Mouse (Mus musculus) midbrain, embryonic 13.5 days (tissue): Measurements from ENCODE around the gene Dmrt2. TPM values are rescaled to one million over a fixed set of nuclear protein-coding genes. Genes with fewer than 3 reads are reported as not detected.

Experiments
- ATAC-seq: fragments of 200-750 bp; cut with Nextera tagmentation; 2 replicates; pipeline ENCODE4 v1.8.0; 2017; ENCODE audit warnings: mild to moderate bottlenecking, moderate TSS enrichment, moderate library complexity
- H3K27ac ChIP-seq: fragments of 300-500 bp; sonication (generic); 2 replicates; pipeline ENCODE4 v1.5.1; 2015; ENCODE audit warnings: inconsistent platforms, mild to moderate bottlenecking, moderate library complexity
- H3K27me3 ChIP-seq: fragments of 300-500 bp; sonication (generic); 2 replicates; pipeline ENCODE4 v1.6.1; 2015; ENCODE audit warnings: mild to moderate bottlenecking, inconsistent platforms
- H3K36me3 ChIP-seq: fragments of 300-500 bp; sonication (generic); 2 replicates; pipeline ENCODE4 v1.6.1; 2015; ENCODE audit warnings: mild to moderate bottlenecking, inconsistent platforms
- H3K4me1 ChIP-seq: fragments of 300-500 bp; sonication (generic); replicated peaks from 2 replicates; pipeline ENCODE4 v1.6.1; 2015; ENCODE audit warnings: inconsistent platforms
- H3K4me2 ChIP-seq: fragments of 300-500 bp; sonication (generic); replicated peaks from 2 replicates; pipeline ENCODE4 v1.6.1; 2015; ENCODE audit warnings: moderate library complexity, mild to moderate bottlenecking, inconsistent platforms
- H3K4me3 ChIP-seq: fragments of 300-500 bp; sonication (generic); replicated peaks from 2 replicates; pipeline ENCODE4 v1.5.1; 2015; ENCODE audit warnings: mild to moderate bottlenecking, inconsistent platforms
- H3K9ac ChIP-seq: fragments of 300-500 bp; sonication (generic); replicated peaks from 2 replicates; pipeline ENCODE4 v1.6.1; 2015; ENCODE audit warnings: mild to moderate bottlenecking, inconsistent platforms
- H3K9me3 ChIP-seq: fragments of 300-500 bp; sonication (generic); 2 replicates; pipeline ENCODE4 v1.6.1; 2016; ENCODE audit warnings: mild to moderate bottlenecking, inconsistent platforms
- WGBS: fragments of 180-500 bp; shearing (Covaris S2); methylation state at CpG from one replicate; pipeline ENCODE4 v1.1.7; 2015; 5-methylcytosine and 5-hydroxymethylcytosine counted together
- polyA plus RNA-seq: library from polyadenylated mRNA; unstranded; fragments of >200 nt; fragmentation: Nextera tagmentation; extraction: Ambion mirVana; gene quantifications from 2 replicates; pipeline ENCODE4 v1.2.1, GENCODE M21; 2015

Gene Dmrt2
- polyA plus RNA-seq, 1 experiment from 2014 or later, result 0.19 TPM

DNA sequence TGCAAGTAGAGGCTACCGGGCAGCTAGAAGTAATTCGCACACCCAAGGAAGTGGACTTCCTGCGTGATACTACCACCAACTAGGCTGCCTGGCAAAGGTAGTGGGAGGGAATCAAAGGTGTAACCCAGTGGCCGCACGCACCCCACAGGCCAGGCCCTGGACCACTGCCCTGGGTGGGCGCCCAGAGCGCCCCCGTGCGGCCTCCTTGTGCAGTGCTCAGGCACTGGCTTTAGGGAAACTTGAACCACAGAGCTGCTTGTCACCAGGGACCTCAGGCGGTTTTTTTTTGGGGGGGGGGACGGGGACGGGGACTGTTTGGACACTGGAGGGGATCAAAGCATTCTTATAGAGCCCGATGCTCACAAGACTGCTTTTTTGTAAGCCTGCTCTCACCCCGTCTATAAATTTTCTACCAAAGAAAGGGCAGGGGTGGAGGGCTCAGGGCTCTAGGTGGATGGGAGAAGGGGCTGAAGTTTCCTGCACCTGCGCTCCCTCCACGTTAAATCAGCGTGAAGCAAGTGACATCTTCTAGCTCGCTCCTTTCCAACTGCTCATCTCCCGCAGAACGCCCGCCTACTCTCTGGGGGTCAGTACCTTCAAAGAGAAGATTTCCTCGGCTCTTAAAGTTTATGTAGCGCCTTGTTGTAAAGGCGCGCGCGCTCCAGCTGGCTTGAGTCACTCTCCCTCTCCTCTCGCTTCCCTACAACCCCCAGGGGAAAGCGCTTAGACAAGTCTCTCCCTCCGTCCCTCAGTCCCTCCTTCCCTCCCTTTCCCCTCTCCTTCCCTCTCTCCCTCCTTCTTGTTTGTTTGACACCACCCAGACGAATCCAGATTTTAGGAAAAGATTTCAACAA, 6.5 kb upstream of the Dmrt2 start:
- no peak overlapping the region for H3K4me3 ChIP-seq
- H3K27ac ChIP-seq, result no peak overlapping the region
- H3K9me3 ChIP-seq, result no peaks in the 10 kb centered on the region
- H3K4me1 ChIP-seq, result 0 out of 2 replicates have a peak, but pooled peaks cover 6% of the 10 kb centered on the region
- H3K36me3 ChIP-seq, result no peaks in the 10 kb centered on the region
- 2% methylated on average over 31 of the region's 31 CpGs for WGBS
- ATAC-seq, result no peak; the same call in 1 of the 2 replicates
- no peak overlapping the region for H3K9ac ChIP-seq
- peak overlapping the region; percentile 16 for H3K4me2 ChIP-seq
- H3K27me3 ChIP-seq, result peaks cover 73% of the 10 kb centered on the region

DNA sequence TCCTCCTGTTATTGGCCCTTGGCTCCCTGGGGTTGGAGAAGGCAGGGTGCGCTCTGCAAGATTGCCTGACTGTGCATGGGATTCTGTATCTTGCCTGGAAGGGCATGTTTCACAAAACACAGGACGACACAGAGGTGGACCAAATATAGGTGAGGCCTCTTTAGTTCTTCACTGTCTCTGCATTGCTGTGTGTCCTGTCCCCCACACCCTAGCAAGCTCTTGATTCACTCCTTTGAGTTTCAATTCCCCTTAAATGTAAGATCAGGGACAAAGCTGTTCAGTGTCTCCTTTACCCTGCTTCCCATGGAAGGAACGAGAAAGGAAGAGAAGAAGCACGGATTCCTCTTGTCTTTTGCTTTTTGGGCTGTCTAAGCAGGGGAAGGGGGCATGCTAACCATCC, 4.4 kb upstream of the Dmrt2 start:
- Histone ChIP-seq H3K27me3 (peaks cover 93% of the 10 kb centered on the region), H3K36me3 (no peaks in the 10 kb centered on the region), H3K9ac (no peak overlapping the region), H3K4me2 (no peak overlapping the region), H3K4me1 (peaks cover 18% of the 10 kb centered on the region), H3K27ac (no peak overlapping the region), H3K9me3 (no peaks in the 10 kb centered on the region), H3K4me3 (no peak overlapping the region)
- ATAC-seq, result no peak
- WGBS, result 14% methylated on average over 4 of the region's 4 CpGs

DNA sequence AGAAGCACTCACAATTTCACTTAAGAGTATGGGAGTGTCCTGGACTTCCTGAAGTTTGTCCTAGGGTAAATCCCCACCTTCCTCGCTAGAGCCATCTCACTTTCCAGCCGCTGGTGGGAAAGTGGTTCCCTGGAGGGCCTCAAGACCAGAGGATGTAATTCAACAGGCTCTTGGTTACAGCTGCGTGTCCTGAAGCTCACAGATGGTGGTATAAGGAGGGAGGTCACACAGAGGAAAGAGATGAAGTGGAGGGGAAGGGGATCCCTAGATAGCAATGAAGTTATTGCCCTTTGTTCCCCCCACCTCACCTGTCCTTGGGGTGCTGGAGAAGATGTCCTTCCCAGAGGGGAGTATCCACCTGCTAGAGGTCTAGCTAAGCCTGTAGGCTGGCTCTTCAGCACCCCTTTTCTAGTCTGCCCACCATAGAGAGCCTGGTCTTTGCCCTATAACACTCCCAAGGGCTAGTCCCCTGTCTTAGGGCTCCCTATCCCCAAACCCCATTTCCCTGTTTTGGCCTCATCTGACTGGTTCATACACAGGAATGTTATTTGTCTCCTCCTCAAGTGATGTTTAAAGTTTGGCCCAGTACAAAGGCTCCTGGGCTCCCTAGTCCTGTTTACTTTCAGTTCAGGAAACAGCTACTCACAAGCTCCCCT, 2.5 kb upstream of the Dmrt2 start:
- H3K9me3 ChIP-seq, result no peaks in the 10 kb centered on the region
- no peak overlapping the region for H3K4me3 ChIP-seq
- no peaks in the 10 kb centered on the region for H3K36me3 ChIP-seq
- peaks cover 99% of the 10 kb centered on the region for H3K27me3 ChIP-seq
- WGBS, result 2% methylated on average over 3 of the region's 3 CpGs
- no peak for ATAC-seq
- no peak overlapping the region for H3K27ac ChIP-seq
- peaks cover 29% of the 10 kb centered on the region for H3K4me1 ChIP-seq
- no peak overlapping the region for H3K4me2 ChIP-seq
- no peak overlapping the region for H3K9ac ChIP-seq

DNA sequence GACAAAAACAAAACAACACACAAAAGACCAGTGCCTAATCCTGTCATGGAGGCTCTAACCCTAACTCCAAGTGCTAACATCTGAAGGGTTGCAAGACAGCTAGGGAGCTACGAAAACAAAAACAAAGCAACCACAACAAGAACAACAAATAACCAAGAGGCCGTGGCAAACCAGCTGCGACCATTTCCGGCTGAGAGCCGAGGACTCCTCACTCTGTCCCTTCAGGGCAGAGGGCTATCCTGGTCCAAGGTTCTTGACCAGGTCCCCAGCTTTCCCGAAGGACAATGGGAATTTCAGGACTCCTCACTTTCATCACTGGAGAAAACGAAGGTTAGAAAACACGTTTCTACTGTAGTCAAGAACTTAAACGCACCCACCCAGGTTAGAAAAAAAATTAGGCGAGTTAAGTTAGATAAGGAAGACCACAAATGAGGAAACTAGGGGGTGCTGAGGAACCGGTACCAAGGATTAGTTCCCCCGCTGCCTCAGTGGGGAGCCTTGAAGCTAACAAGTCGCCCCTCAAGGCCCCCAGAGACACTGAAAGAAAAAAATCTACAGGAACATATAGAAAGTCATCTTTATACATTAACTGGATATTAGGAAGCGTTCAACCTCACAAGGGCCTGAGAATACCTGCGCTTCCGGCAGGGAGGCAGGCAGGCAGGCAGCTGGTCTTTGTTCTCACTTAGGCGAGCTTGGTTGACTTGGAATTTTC, 1.5 kb upstream of the Dmrt2 start:
- Histone ChIP-seq H3K36me3 (no peaks in the 10 kb centered on the region), H3K4me1 (peaks cover 28% of the 10 kb centered on the region)
- WGBS, result under 1% methylated on average over 17 of the region's 17 CpGs

DNA sequence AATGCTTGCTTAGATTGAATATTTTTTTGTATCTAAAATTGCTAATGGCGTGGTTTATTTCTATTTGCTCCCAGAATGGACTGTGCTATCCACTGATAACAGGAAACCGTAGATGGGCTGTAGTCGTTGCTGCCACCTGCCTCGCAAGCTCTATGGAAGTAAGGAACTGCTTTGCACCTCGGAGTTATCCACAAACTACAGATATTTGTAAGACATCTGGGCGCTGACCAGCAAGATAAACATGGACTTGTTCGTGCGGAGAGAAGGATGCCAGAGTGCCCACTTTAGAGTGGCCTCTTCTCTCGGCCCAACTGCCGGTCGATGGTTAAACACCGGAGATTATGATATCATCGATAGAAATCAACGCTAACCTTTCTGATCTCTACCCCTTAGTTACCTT, 530 bp upstream of the Dmrt2 start:
- H3K4me3 ChIP-seq, result peak overlapping the region; percentile 44
- peak overlapping the region; percentile 68 for H3K4me2 ChIP-seq
- no peak overlapping the region for H3K27ac ChIP-seq
- no peak overlapping the region; the same call in 1 of the 2 replicates for H3K9ac ChIP-seq
- peaks cover 99% of the 10 kb centered on the region for H3K27me3 ChIP-seq
- H3K9me3 ChIP-seq, result no peaks in the 10 kb centered on the region
- no peaks in the 10 kb centered on the region for H3K36me3 ChIP-seq
- WGBS, result 1% methylated on average over 14 of the region's 14 CpGs
- ATAC-seq, result no peak
- peaks cover 23% of the 10 kb centered on the region for H3K4me1 ChIP-seq

More for the DNA sequence above, 1.5 kb upstream of the Dmrt2 start:
- no peak overlapping the region for H3K4me2 ChIP-seq
- no peak overlapping the region for H3K4me3 ChIP-seq
- H3K9ac ChIP-seq, result no peak overlapping the region
- ATAC-seq, result no peak
- peaks cover 99% of the 10 kb centered on the region for H3K27me3 ChIP-seq
- no peak overlapping the region for H3K27ac ChIP-seq
- H3K9me3 ChIP-seq, result no peaks in the 10 kb centered on the region

DNA sequence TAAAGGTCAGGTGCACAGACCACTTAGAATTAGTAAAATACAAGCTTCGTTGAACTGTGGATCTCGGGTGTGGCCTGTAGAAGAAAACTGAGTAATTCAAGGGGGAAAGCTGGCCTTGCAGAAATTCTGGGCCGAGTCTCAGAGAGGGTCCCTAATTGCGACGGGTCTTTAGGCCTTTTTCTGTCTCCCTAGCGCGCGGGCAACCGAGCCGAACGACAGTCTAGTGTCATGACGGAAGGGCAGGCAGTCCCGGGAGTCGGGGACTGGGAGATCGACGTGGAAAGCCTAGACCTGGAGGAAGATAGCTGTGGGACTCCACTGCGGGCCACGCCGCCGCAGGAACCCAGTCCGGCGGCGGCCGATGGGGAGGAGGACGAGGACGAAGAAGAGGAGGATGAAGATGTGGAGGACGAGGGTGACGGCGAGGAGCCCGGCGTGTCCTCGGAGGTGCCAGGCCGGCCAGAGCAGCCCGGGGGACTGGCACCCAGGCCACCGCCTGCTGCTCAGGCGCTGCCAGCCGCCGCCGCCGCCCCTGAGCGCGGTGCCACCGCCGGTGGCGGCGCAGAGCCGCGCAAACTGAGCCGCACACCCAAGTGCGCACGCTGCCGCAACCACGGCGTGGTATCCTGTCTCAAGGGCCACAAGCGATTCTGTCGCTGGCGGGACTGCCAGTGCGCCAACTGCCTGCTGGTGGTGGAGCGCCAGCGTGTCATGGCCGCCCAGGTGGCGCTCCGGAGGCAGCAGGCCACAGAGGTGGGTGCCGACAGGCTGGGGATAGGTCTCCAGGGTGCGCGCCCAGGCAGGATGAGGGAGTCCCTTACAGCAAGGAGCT, 1.2 kb downstream of the Dmrt2 start:
- peak overlapping the region; percentile 61 for H3K4me2 ChIP-seq
- no peak for ATAC-seq
- no peak overlapping the region for H3K9ac ChIP-seq
- under 1% methylated on average over 62 of the region's 66 CpGs for WGBS
- no peaks in the 10 kb centered on the region for H3K9me3 ChIP-seq
- no peak overlapping the region for H3K27ac ChIP-seq
- no peaks in the 10 kb centered on the region for H3K36me3 ChIP-seq
- peak overlapping the region; percentile 41 for H3K4me3 ChIP-seq
- peaks cover 23% of the 10 kb centered on the region for H3K4me1 ChIP-seq
- H3K27me3 ChIP-seq, result peaks cover 98% of the 10 kb centered on the region

DNA sequence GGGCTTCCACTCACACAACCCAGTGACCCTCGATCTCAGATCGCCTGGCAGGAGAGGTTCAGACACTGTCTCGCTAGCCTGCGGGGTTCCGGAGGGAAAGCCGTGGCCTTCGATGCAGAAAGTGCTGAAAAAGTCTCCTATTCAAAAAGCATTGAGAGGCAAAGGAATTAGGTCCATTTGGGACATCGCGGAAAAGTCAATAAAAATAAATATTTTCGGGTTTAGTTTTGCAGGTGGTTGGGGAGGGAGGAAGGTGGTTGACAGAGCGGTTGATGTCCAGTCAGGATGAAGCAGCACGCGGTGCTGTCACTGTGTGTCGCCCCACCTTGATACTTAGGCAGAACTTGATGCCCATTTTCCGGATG, 1.8 kb downstream of the Dmrt2 start:
- Histone ChIP-seq H3K27me3 (peaks cover 97% of the 10 kb centered on the region), H3K4me2 (peak overlapping the region; percentile 61), H3K4me1 (peaks cover 23% of the 10 kb centered on the region), H3K9ac (no peak overlapping the region), H3K9me3 (no peaks in the 10 kb centered on the region), H3K36me3 (no peaks in the 10 kb centered on the region), H3K27ac (no peak overlapping the region), H3K4me3 (peak overlapping the region; percentile 41)
- no peak for ATAC-seq
- 2% methylated on average over 15 of the region's 15 CpGs for WGBS

DNA sequence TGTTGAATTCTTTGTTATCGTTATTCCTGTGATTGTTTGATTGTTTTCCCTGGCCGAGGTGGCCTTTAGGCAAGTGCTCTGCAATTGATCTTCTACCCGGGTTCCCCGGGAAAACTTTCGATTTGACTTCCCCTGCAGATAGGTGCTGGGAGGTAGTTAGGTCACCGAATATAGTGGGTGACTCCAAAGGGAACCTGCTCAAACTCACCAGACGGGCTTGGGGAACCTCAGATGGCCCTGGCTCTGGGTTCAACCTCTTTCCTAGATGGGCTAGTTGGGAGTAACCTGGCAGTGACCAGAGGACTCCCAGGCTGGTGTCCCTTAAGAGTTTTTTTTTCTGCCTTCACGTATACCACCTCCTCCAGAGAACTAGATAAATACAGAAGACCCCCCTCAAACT, 2.5 kb downstream of the Dmrt2 start:
- Histone ChIP-seq H3K4me3 (no peak overlapping the region), H3K27me3 (peaks cover 95% of the 10 kb centered on the region), H3K36me3 (no peaks in the 10 kb centered on the region), H3K9ac (no peak overlapping the region), H3K4me1 (peaks cover 23% of the 10 kb centered on the region), H3K27ac (no peak overlapping the region), H3K9me3 (no peaks in the 10 kb centered on the region), H3K4me2 (no peak overlapping the region)
- ATAC-seq, result no peak
- 1% methylated on average over 8 of the region's 8 CpGs for WGBS

DNA sequence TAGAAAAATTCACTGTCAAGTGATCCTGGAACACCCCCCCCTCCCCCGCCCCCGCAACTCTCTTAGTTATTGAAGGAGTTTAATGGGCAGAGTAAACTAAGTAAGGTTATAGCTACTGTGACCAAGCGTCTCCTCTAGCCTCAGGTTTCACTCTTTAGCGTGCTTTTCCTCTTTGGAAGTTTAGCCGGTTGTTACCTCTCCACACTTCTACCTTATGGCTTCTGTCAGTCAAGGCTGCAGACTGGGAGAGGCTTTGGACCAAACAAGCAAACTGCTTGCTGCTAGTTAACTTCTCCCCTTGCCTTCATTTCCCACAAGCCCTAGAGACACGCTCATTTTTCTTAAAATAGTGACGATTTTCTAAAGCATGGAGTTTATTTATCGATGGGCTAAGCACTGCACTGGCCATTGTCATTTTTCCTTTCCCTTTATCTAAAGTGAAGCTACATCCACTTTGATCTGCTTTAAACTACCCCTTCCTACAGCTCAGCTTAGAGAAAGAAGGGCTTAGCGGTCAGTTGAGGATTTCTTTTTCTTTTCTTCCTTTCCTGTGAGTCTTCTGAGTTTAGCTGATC, 3.7 kb downstream of the Dmrt2 start:
- H3K9me3 ChIP-seq, result no peaks in the 10 kb centered on the region
- H3K4me1 ChIP-seq, result peaks cover 23% of the 10 kb centered on the region
- H3K4me3 ChIP-seq, result no peak overlapping the region
- ATAC-seq, result no peak
- no peaks in the 10 kb centered on the region for H3K36me3 ChIP-seq
- no peak overlapping the region for H3K9ac ChIP-seq
- H3K4me2 ChIP-seq, result no peak overlapping the region
- H3K27ac ChIP-seq, result no peak overlapping the region
- WGBS, result 7% methylated on average over 9 of the region's 9 CpGs
- H3K27me3 ChIP-seq, result peaks cover 94% of the 10 kb centered on the region

DNA sequence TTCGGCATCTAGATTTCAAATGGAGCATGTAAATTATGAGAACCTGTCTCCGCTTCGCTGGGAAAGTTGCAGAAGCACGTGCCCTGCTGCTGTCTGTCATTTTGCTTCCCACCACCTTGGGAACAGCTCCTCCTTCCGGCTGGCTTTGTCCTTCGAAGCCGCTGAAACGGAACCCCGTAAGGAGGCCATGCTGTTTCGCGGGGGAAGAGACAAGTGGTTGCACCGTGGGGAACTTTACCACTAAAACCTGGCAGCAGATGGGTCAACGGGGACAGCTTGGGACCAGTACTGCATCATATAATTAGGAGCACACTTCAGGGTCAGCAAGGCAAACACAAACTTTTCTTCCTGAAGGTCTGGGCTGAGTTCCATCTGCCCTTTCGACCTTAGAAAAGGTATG, 26.6 kb downstream of the Dmrt2 start:
- Histone ChIP-seq H3K9me3 (no peaks in the 10 kb centered on the region), H3K4me1 (no peaks in the 10 kb centered on the region), H3K36me3 (no peaks in the 10 kb centered on the region), H3K27me3 (no peaks in the 10 kb centered on the region), H3K27ac (no peak overlapping the region), H3K4me3 (no peak overlapping the region), H3K4me2 (no peak overlapping the region), H3K9ac (no peak overlapping the region)
- no peak for ATAC-seq
- WGBS, result 75% methylated on average over 14 of the region's 14 CpGs

DNA sequence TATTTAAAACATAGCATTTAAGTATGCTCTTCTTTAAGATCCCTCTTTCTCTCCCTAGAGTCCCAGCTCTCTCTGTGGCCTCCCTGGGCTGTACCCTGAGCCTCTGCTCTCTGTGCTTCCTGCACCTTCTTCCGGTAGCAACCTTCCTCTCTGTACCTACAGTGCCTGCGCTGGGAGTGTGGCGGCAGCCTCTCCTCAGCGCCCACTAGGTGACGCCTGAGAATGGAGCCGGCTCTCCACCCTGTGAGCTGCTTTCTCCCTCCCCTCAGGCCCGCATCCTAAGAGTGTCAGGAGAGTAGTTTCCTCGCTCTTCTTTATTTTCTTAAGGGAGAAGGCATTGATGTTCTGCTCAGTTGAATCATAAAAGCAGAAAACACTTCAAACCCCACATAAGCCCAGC, 41.2 kb downstream of the Dmrt2 start:
- ATAC-seq, result peak; percentile 90
- WGBS, result 8% methylated on average over 8 of the region's 8 CpGs
- Histone ChIP-seq H3K4me3 (no peak overlapping the region), H3K4me2 (no peak overlapping the region), H3K27ac (no peak overlapping the region), H3K27me3 (no peaks in the 10 kb centered on the region), H3K4me1 (no peaks in the 10 kb centered on the region), H3K9me3 (no peaks in the 10 kb centered on the region), H3K36me3 (no peaks in the 10 kb centered on the region), H3K9ac (no peak overlapping the region)
